Mouse (Mus musculus) liver, postnatal 0 days (tissue): ENCODE measurements around the gene Mex3a.

Source experiments
- CTCF ChIP-seq: sonication (generic); IDR thresholded peaks from 2 replicates; pipeline ENCODE4 v1.5.1; 2016; ENCODE audit warnings: antibody characterized with exemption, low read depth
- EP300 ChIP-seq: IDR thresholded peaks from 2 replicates; pipeline ENCODE4 v1.6.1; 2016; ENCODE audit warnings: antibody characterized with exemption, low read depth, mild to moderate bottlenecking

DNA sequence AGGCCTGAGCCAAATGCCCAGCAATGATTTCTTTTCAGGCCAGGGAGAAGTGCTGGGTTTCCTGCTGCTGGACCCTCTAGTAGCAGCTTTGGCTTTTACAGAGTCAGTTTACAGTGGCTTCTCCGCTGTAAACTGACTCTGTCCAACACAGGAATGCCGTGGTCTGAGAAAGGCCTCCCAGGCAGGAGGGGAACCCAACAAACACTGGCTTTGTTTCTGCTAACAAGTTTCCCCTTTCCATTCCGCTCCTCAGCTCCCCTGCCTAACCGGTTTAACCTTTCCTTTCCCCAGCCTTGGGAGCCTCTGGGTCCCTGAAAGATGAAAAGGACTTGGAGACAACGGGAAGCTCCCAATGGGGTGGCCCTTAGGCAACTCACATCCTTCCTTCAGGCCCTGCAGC lies 58.1 kb downstream of the Mex3a start:
- TF ChIP-seq EP300, result no peak
- no peak for TF ChIP-seq CTCF
